Mouse (Mus musculus): ENCODE measurements around the gene Selenom. TPM values are rescaled to one million over a fixed set of nuclear protein-coding genes. Genes with fewer than 3 reads are reported as not detected.

Selenom gene
- polyA plus RNA-seq, 1 experiment from 2014 or later: 42.0 TPM

GRCm38 (mm10) chr11:3508226-3508625 is 6.3 kb upstream of the Selenom start:
- H3K9me3 ChIP-seq (replicated peaks; ENCODE audit: control insufficient read depth, low read length): no peaks in the 10 kb centered on the region
- no peak overlapping the region for H3K4me2 ChIP-seq (ENCODE audit: low read length)
- no peaks in the 10 kb centered on the region for H3K27me3 ChIP-seq (replicated peaks; ENCODE audit: control insufficient read depth, insufficient read depth, low read length)
- no peak overlapping the region for H3K27ac ChIP-seq (ENCODE audit: low read depth, low read length)
- H3K4me1 ChIP-seq (ENCODE audit: control insufficient read depth, insufficient read depth, low read length): no peaks in the 10 kb centered on the region
- no peak overlapping the region for H3K4me3 ChIP-seq (ENCODE audit: low read depth, low read length)
- DNase-seq (ENCODE audit: low spot score) (no peak), ATAC-seq (no peak)
- H3K36me3 ChIP-seq (ENCODE audit: control insufficient read depth, insufficient read depth, low read length): no peaks in the 10 kb centered on the region
- H3K9ac ChIP-seq (ENCODE audit: low read length): no peak overlapping the region
- 36% methylated on average over 7 of the region's 7 CpGs for WGBS

GRCm38 (mm10) chr11:3509181-3510085 is 5.1 kb upstream of the Selenom start:
- WGBS: 73% methylated on average over 8 of the region's 8 CpGs

DNA sequence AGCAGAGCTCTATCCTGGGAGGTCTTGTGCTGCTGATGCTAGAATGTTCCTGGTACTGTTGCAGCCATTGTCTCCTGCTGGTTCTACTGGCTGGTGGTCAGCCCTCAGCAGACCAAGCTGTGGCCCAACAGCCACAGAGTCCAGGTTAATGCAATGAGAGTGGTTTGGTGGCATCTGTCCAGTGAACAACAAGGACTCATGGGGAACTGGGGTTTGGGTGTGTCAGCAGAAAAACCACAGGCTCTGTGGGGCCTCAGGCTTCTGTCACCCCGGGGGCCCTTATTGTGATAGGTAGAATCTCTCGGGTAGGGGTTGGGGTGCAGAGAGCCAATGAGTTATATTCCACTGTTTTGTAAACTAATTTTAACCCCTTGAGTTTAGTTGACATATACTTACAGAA is 4.2 kb upstream of the Selenom start:
- H3K4me3 ChIP-seq (ENCODE audit: low read depth, low read length): no peak overlapping the region
- no peaks in the 10 kb centered on the region for H3K9me3 ChIP-seq (replicated peaks; ENCODE audit: control insufficient read depth, low read length)
- H3K27ac ChIP-seq (ENCODE audit: low read depth, low read length): no peak overlapping the region
- H3K4me2 ChIP-seq (ENCODE audit: low read length): no peak overlapping the region
- 92% methylated on average over 2 of the region's 2 CpGs for WGBS
- no peaks in the 10 kb centered on the region for H3K27me3 ChIP-seq (replicated peaks; ENCODE audit: control insufficient read depth, insufficient read depth, low read length)
- 0 out of 2 replicates have a peak, but pooled peaks cover 2% of the 10 kb centered on the region for H3K4me1 ChIP-seq (ENCODE audit: control insufficient read depth, insufficient read depth, low read length)
- DNase-seq (ENCODE audit: low spot score) (no peak), ATAC-seq (no peak)
- H3K36me3 ChIP-seq (ENCODE audit: control insufficient read depth, insufficient read depth, low read length): no peaks in the 10 kb centered on the region
- no peak overlapping the region for H3K9ac ChIP-seq (ENCODE audit: low read length)

More at GRCm38 (mm10) chr11:3509181-3510085, 5.1 kb upstream of the Selenom start:
- H3K9ac ChIP-seq (ENCODE audit: low read length): no peak overlapping the region
- H3K4me1 ChIP-seq (ENCODE audit: control insufficient read depth, insufficient read depth, low read length): no peaks in the 10 kb centered on the region
- no peaks in the 10 kb centered on the region for H3K27me3 ChIP-seq (replicated peaks; ENCODE audit: control insufficient read depth, insufficient read depth, low read length)
- no peak for DNase-seq (ENCODE audit: low spot score)
- no peaks in the 10 kb centered on the region for H3K36me3 ChIP-seq (ENCODE audit: control insufficient read depth, insufficient read depth, low read length)
- H3K9me3 ChIP-seq (replicated peaks; ENCODE audit: control insufficient read depth, low read length): no peaks in the 10 kb centered on the region
- no peak overlapping the region for H3K4me3 ChIP-seq (ENCODE audit: low read depth, low read length)
- H3K27ac ChIP-seq (ENCODE audit: low read depth, low read length): no peak overlapping the region
- no peak overlapping the region for H3K4me2 ChIP-seq (ENCODE audit: low read length)
- no peak for ATAC-seq

- Histone ChIP-seq H3K4me2 (ENCODE audit: low read length) (no peak overlapping the region), H3K9me3 (replicated peaks; ENCODE audit: control insufficient read depth, low read length) (no peaks in the 10 kb centered on the region), H3K4me1 (ENCODE audit: control insufficient read depth, insufficient read depth, low read length) (peaks cover 7% of the 10 kb centered on the region; the same call in 1 of the 2 replicates), H3K9ac (ENCODE audit: low read length) (no peak overlapping the region), H3K27ac (ENCODE audit: low read depth, low read length) (no peak overlapping the region), H3K27me3 (replicated peaks; ENCODE audit: control insufficient read depth, insufficient read depth, low read length) (0 out of 2 replicates have a peak, but pooled peaks cover 12% of the 10 kb centered on the region), H3K4me3 (ENCODE audit: low read depth, low read length) (no peak overlapping the region), H3K36me3 (ENCODE audit: control insufficient read depth, insufficient read depth, low read length) (no peaks in the 10 kb centered on the region)
- no peak for DNase-seq (ENCODE audit: low spot score)
- 88% methylated on average over 6 of the region's 6 CpGs for WGBS
- no peak for ATAC-seq
Observed at GRCm38 (mm10) chr11:3513291-3513690, 1.2 kb upstream of the Selenom start.

DNA sequence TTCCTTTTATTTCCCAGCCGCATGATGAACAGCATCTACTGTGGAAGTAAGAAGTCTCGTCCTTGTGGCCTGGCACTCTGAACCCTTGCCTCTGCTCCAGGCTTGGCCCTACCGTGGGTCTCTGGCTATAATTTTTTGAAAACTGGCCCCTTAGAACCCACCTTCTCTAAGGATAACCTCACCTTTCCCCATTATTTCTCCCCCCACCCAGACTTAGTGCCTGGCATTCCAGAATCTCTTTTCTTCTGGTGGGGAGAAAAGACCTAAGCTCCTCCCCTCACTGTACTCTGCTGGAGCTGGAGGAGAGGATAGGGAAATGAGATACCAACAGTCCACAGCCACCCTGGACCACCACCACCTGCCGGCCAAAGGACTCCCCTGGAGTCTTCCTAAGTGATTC is 732 bp downstream of the Selenom start:
- 14% methylated on average over 4 of the region's 4 CpGs for WGBS
- DNase-seq (ENCODE audit: low spot score): no peak
- H3K9ac ChIP-seq (ENCODE audit: low read length): peak overlapping the region; percentile 57

GRCm38 (mm10) chr11:3515637-3516036 is 1.2 kb downstream of the Selenom start:
- DNase-seq (ENCODE audit: low spot score): no peak
- Histone ChIP-seq H3K4me1 (ENCODE audit: control insufficient read depth, insufficient read depth, low read length) (peaks cover 7% of the 10 kb centered on the region; the same call in 1 of the 2 replicates), H3K27me3 (replicated peaks; ENCODE audit: control insufficient read depth, insufficient read depth, low read length) (0 out of 2 replicates have a peak, but pooled peaks cover 12% of the 10 kb centered on the region), H3K36me3 (ENCODE audit: control insufficient read depth, insufficient read depth, low read length) (no peaks in the 10 kb centered on the region), H3K27ac (ENCODE audit: low read depth, low read length) (no peak overlapping the region), H3K4me2 (ENCODE audit: low read length) (no peak overlapping the region), H3K4me3 (ENCODE audit: low read depth, low read length) (no peak overlapping the region), H3K9ac (ENCODE audit: low read length) (no peak overlapping the region), H3K9me3 (replicated peaks; ENCODE audit: control insufficient read depth, low read length) (no peaks in the 10 kb centered on the region)
- 86% methylated on average over 4 of the region's 4 CpGs for WGBS
- ATAC-seq: no peak

More for the DNA sequence above, 732 bp downstream of the Selenom start:
- Histone ChIP-seq H3K9me3 (replicated peaks; ENCODE audit: control insufficient read depth, low read length) (no peaks in the 10 kb centered on the region), H3K36me3 (ENCODE audit: control insufficient read depth, insufficient read depth, low read length) (no peaks in the 10 kb centered on the region), H3K4me3 (ENCODE audit: low read depth, low read length) (peak overlapping the region; percentile 36), H3K4me1 (ENCODE audit: control insufficient read depth, insufficient read depth, low read length) (peaks cover 7% of the 10 kb centered on the region; the same call in 1 of the 2 replicates), H3K4me2 (ENCODE audit: low read length) (peak overlapping the region; percentile 68), H3K27me3 (replicated peaks; ENCODE audit: control insufficient read depth, insufficient read depth, low read length) (0 out of 2 replicates have a peak, but pooled peaks cover 12% of the 10 kb centered on the region), H3K27ac (ENCODE audit: low read depth, low read length) (no peak overlapping the region)
- ATAC-seq: peak; percentile 30; the same call in 1 of the 2 replicates

DNA sequence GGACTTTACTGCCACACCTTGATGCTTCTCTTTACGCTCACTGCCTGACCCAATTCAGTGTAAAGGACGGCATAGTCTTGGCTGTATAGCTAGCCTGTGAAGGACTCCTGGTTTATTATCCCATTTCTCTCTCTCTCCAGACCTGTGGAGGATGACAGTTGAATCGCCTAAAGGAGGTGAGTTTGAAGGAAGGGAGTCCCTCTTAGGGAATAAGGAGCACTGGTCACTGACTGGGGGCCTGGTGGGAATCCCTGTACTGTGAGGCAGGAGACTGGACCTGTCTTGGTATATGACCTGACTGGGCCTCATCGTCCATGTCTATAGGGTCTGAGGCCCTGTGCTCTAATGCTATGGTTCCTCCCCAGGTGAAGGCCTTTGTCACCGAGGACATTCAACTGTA is 1.6 kb downstream of the Selenom start:
- Histone ChIP-seq H3K9me3 (replicated peaks; ENCODE audit: control insufficient read depth, low read length) (no peaks in the 10 kb centered on the region), H3K27me3 (replicated peaks; ENCODE audit: control insufficient read depth, insufficient read depth, low read length) (0 out of 2 replicates have a peak, but pooled peaks cover 12% of the 10 kb centered on the region), H3K4me3 (ENCODE audit: low read depth, low read length) (no peak overlapping the region), H3K27ac (ENCODE audit: low read depth, low read length) (no peak overlapping the region), H3K36me3 (ENCODE audit: control insufficient read depth, insufficient read depth, low read length) (no peaks in the 10 kb centered on the region), H3K4me1 (ENCODE audit: control insufficient read depth, insufficient read depth, low read length) (peaks cover 7% of the 10 kb centered on the region; the same call in 1 of the 2 replicates), H3K4me2 (ENCODE audit: low read length) (no peak overlapping the region), H3K9ac (ENCODE audit: low read length) (no peak overlapping the region)
- DNase-seq (ENCODE audit: low spot score): no peak
- ATAC-seq: no peak
- 81% methylated on average over 5 of the region's 5 CpGs for whole genome bisulfite sequencing

GRCm38 (mm10) chr11:3516859-3517845 is 2.7 kb downstream of the Selenom start:
- peak overlapping the region; percentile 28 for H3K4me3 ChIP-seq (ENCODE audit: low read depth, low read length)
- 0 out of 2 replicates have a peak, but pooled peaks cover 12% of the 10 kb centered on the region for H3K27me3 ChIP-seq (replicated peaks; ENCODE audit: control insufficient read depth, insufficient read depth, low read length)
- no peaks in the 10 kb centered on the region for H3K9me3 ChIP-seq (replicated peaks; ENCODE audit: control insufficient read depth, low read length)
- ATAC-seq (peak; percentile 28; the same call in 1 of the 2 replicates), DNase-seq (ENCODE audit: low spot score) (peak; percentile 48)
- no peak overlapping the region for H3K27ac ChIP-seq (ENCODE audit: low read depth, low read length)
- H3K4me2 ChIP-seq (ENCODE audit: low read length): peak overlapping the region; percentile 65
- H3K36me3 ChIP-seq (ENCODE audit: control insufficient read depth, insufficient read depth, low read length): 0 out of 2 replicates have a peak, but pooled peaks cover 4% of the 10 kb centered on the region
- H3K4me1 ChIP-seq (ENCODE audit: control insufficient read depth, insufficient read depth, low read length): peaks cover 7% of the 10 kb centered on the region; the same call in 1 of the 2 replicates
- peak overlapping the region; percentile 55 for H3K9ac ChIP-seq (ENCODE audit: low read length)
- 2% methylated on average over 49 of the region's 50 CpGs for WGBS
